Mouse (Mus musculus) heart, postnatal 4 days (tissue): ENCODE measurements around the gene Nos1ap. TPM values are rescaled to one million over a fixed set of nuclear protein-coding genes. Genes with fewer than 3 reads are reported as not detected.
A peak's percentile ranks its signal among the peaks of the same experiment; 100 is the strongest.

ENCODE experiments used
- DNase-seq: peaks from one replicate; pipeline ENCODE4 v3.0.0; 2021
- total RNA-seq, 2 experiments: library from RNA; stranded (reverse); gene quantifications; 2 replicates each; pipeline ENCODE4 v1.2.3; 2021

Nos1ap gene
- 10 to 100 TPM; 19.9 to 20.0 TPM for total RNA-seq

- peak; percentile 84 for DNase-seq
These were observed at the start of gene Nos1ap for GRCm38 (mm10) chr1:170589219-170590040. TSS of gene Nos1ap (minus strand) at chr1:170589861.

GRCm38 (mm10) chr1:170638941-170639340, 49.3 kb upstream of the Nos1ap start:
- no peak for DNase-seq

DNA sequence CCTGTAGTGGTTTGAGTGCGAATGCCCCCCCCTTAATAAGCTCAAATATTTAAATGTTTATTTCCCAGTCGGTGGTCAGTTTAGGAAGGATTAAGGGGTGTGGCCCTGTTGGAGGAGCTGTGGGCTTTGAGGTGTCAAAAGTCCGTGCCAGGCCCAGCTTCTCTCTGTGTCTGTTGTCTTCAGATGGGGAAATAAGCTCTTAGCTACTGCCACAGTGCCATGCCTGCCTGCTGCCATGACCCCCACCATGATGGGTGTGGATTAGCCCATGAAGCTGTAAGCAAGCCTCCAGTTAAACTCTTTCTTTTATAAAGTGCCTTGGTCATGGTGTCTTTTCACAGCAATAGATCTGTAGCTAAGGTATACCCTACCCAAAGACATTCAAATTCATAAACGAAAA, 43.2 kb upstream of the Nos1ap start:
- DNase-seq = no peak

DNA sequence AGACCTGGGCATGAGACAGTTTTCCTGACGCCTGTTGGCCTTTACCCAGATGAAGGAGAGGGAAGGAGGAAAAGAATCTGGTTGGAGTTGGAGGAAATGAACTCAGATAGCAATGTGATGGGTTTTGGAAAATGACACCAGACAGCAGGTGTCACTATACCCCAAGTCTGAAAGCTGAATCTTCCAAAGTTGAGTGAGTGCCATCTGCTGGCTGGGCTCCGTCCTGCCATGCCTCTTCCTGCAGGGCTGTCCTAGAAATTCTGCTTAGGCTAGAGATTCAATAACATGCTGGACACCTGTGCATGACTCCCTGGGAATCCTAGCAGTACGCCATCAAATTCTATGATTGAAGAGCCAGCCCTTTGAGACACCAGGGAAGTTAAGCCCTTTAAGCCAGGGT, 42.7 kb upstream of the Nos1ap start:
- peak; percentile 88 for DNase-seq

DNA sequence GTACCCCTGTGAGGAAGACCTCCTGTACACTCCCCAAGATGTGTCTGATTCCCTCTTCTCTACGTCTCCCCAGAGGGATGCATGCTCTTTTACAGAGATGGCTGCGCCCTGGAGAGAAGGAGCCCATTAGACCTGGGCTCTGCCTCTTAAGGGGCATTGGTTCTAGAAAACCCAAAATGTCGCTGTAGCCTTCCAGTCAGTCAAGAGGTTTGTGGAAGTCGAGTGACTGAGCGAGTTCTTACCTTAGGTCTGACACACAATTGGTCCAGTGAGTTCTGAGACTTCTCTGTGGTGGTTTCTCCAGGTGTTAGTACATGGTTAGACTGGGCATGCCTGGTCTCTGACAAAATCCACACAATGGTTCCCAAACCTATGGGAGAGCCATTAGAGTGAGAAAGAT, 41.9 kb upstream of the Nos1ap start:
- DNase-seq = no peak

DNA sequence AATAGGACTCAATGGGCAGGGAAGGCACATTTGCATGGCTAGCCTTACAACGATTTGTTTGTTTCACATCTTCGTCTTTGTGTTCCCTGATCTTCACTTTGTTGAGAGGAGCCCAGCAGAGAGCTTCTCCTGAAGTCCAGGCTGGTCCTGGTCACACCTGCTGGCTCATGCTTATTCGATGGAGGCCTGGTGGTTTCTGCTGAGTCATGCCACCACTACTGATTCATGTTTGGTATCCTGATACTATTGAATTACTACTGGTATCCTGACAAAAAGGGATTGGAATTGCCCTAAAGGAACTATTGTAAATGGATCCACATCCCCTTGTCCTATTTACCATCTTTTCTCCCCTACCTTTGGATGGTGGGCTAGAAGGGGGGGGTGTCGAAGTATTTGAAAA, 40.8 kb upstream of the Nos1ap start:
- DNase-seq = no peak

DNA sequence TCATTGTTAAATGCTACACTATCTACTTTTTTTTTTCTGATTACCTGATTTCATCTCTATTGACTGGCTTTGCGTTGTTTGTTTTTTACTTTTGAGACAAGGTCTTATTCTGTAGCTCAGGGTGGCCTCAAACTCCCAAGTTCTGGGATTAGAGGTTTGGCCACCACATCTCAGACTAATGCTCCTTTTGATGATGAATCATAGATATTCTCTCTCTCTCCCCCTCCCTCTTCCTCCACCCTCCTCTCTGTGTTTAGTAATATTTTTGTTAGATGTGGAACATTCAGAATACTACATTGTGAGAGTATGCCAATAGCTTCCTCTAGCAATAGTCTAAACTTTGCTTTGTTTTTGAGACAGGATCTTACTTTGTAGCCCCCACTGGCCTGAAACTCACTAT, 33.8 kb upstream of the Nos1ap start:
- no peak for DNase-seq

- DNase-seq = peak; percentile 52
These were observed 33.3 kb upstream of the Nos1ap start for GRCm38 (mm10) chr1:170622934-170623333.

GRCm38 (mm10) chr1:170619686-170620374, 30.2 kb upstream of the Nos1ap start:
- DNase-seq = no peak

DNA sequence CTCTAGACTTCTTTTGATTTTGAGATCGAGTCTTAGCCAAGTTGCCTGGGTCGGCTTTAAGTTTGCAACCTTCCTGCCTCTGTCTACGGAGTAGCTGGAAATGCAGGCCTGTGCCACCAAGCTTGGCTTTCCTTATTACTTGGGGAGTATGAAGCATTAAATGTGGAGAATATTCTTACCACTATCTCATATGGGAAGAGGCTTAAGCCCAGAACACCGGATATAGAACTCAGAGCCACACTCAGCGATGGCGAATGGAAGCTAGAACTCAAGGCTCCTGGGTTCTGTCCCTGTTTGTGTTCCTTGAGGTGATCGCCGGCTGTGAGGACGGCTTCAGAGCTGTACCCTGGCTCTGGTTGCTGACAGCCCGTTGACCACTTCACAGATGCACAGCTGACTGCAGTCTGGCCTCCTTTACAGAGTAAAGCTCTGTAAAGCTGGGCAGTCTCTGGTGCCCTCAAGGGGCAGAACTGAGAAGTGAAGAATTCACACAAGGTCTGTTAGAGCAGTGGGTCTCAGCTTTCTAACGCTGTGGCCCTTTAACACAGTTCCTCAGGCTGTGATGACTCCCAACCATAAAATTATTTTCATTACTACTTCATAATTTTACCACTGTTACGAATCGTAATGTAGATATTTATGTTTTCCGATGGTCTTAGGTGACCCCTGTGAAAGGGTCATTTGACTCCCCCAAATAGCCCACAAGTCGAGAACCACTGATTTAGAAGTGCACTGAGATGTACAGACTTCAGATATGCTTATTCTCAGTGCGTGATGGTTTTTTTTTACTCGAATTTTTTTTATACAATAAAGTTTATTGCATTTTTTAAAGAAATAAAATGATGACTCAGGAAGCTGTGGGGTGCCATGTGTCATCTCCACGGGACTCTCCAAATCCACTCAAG, 23.6 kb upstream of the Nos1ap start:
- DNase-seq = peak; percentile 85

DNA sequence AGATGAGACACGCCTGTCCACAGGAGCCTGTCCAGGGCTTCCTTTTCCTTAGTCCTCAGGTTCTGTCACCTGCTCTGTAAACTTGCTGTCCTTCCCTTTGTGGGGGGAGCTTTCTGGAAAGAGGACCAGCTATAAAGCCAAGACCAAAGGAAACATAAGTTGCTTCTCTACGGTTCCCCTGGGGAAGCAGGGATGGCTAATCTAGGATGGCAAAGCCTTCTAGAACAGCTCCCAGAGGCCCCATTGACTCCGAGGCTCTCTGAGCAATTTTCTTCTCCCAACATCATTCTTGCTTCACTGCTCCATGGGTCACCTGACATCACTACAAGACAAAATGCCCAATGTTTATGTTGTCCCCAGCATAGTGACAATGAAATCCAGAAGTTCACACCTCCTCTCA, 22.0 kb upstream of the Nos1ap start:
- no peak for DNase-seq

DNA sequence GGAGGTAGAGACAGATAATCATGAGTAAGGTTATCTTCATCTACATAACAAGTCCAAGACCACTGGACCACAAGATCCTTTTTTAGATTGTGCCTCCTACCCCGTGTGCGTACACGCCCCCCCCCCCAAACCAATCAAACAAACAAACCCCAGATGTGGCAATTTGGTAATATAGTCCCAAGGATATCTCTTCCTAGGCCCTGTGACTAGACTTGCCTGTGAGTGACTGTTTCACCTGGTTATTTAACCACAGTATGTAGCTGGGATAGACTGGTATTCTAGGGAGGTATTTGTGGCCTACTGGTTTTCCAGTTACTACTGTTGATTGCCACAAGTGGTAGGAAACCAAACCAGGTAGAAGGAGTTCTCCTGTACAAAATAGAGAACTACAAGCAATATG, 21.0 kb upstream of the Nos1ap start:
- no peak for DNase-seq

DNA sequence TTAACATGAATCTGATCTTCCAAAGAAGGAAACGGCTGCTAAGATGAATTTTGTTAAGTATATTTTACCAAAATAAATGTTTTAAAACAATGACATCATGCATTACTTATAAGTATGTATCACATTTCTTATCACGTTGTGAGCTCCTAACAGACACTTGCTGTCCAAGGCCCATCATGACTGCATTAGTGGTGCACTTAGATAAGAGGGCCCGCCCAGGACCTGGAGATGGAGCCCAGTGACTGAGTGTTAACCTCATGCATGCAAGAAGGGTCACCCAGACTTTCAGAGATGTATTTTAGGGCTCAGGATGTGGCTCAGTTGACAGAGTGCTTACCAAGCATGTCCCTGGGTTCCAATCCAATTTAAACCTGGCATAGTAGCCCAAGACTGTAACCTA, 20.6 kb upstream of the Nos1ap start:
- DNase-seq = no peak

GRCm38 (mm10) chr1:170609872-170610271, 20.2 kb upstream of the Nos1ap start:
- no peak for DNase-seq

GRCm38 (mm10) chr1:170608461-170609071, 18.9 kb upstream of the Nos1ap start:
- no peak for DNase-seq

GRCm38 (mm10) chr1:170607231-170607917, 17.7 kb upstream of the Nos1ap start:
- DNase-seq = no peak

DNA sequence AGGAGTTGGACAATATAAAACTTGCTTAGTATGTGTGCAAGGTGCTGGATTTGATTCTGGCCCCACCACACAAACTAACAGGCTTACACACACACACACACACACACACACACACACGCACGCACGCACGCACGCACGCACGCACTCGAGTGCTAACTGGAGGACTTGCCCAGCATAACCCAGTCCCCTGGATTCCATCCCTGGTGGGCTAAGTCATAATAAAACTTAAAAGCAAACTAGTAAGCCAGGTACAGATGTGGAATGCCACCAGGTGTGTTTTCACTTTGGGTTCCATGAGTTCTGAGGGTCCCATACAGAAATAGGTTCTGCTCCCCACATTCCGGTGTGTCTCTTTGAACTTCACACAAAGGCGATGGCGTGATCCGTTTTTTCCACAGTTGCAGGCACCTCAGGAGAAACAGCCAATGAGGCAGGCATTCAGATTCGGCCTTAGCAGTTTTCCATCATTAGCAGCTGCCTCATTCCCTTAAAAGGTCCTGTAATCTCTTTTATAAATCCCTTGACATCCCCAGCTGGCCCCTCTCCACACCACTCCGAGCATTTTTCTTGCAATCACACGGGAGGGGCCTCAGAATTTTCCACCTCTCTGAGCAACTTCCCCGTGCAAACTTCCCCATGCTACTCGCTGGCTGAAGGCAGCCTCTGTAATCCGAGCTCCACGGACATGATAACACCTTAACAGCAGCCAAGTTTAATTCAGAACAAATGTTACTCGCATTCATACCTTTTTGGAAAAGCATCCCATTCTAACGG, 15.8 kb upstream of the Nos1ap start:
- peak; percentile 40 for DNase-seq

GRCm38 (mm10) chr1:170594575-170594974, 4.9 kb upstream of the Nos1ap start:
- DNase-seq = no peak

- no peak for DNase-seq
These were observed 870 bp upstream of the Nos1ap start for GRCm38 (mm10) chr1:170590531-170590930.

GRCm38 (mm10) chr1:170590041-170590360, 340 bp upstream of the Nos1ap start:
- no peak for DNase-seq

DNA sequence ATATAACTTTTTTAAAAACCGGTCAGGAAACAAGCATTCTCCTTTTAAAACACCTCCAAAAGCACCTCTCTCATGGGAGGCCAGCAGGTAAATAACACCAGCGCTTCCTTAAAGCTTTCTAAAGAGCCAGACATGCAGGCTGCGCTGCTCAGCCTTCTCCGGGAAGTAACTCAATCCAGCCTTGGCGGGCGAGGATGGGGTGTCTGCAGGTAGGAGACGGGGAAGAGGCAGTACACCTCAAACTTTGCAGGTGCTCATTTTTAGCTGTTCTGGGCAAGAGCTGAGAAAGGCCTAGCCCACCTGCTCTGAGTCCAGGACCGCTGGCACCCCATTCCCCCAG, 812 bp downstream of the Nos1ap start:
- DNase-seq = no peak
